Mouse (Mus musculus) liver, embryonic 14 days (tissue): Measurements from ENCODE around the gene Baiap3. TPM values are rescaled to one million over a fixed set of nuclear protein-coding genes. Genes with fewer than 3 reads are reported as not detected.

Experiments
- polyA plus RNA-seq: library from polyadenylated mRNA; depleted of rRNA; stranded (reverse); fragments of >200 nt; gene quantifications from 2 replicates; pipeline ENCODE4 v1.2.3, GENCODE M21; 2012; rRNA removed

The Baiap3 gene
- 0.23 and 0.25 TPM in 2 replicates for polyA plus RNA-seq

DNA sequence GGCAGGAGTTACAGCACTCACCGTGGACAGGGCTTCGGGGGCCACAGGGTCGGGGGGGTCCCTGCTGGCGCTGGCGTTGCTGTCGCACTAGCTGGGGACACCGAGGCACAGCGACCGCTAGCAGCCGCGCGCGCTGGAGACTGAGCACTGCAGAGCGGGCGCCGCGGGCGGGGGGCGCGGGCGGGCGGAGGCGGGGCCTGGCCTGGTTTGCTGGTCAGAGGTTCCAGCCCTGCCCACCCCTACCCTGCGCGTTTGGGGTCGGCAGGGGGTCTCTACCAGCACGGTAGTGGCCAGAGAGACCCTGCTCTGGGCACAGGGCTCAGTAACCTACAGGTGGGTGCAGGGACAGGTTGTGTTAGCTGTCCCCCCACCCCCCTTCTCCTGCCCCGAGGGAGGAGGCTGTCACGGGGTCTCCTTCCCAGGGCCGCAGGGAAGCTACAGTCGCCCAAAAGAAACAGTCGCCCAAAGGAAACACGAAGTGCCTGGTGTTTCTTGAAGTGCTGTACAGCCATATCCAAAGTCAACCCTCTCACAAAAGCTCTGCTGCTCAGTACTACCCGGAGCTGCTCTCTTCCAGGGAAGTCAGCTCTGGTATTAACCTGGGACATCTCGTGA, at the start of gene Baiap3:
TSS of gene Baiap3 (minus strand) at position 225 of the 615 bp plus-strand sequence.

DNA sequence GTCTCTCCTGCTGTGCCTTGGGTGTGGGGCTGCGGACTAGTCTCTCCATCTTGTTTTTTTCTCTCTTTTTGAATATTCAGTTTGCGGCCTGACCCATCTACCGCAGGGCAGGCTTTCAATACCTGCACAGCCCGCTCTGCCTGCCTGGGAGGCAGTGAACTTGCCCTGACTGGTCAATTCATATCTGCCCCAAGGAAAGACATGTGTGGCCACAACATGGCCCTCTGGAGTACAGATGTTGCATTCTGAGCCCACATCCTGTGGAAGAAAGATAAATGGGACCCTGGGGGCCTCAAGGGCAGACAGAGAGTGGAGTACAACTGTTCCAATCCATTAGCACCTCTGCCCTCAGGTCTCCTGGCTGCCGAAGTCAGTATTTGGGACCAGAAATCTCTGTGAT, 41.9 kb upstream of the Baiap3 start, which contains the start of gene Prss34:
TSS of gene Prss34 (plus strand) at position 301 of the 400 bp plus-strand sequence.

DNA sequence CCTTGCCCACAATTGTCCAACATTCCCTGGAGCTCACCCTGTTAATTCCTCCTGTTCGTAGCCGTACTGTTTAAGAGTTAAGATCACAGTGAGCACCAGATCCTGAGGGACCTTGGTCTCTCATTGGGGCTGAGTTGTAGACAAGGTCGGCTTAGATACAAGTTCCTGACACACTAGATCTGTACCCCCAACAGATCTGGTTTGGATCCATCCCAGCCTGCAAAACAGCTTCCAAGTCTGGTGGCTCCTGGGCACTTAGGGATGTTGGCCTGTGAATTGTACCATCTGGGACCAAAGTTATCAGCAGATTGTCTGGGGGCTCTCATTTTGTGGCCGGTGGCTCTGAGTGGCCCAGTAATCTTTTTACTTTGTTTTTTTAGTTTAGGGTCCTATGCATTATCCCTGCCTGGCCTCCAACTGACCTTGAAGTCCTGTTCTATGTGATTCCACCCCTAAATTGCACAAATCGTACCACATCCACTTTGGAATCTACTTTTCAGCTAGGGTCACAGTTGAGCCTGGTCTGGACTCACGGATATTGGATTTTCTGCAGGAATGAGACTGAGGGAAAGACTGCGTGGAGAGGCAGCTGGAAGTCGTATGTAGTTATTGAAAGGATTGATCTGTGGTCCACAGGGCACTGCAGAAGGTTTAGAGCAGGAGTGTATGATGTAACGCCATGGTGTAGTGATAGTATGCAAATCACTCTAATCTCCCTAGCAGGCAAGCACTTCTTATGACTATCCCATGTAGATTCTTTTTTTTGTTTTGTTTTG, 18.6 kb upstream of the Baiap3 start, which contains the start of gene Ube2i:
TSS of gene Ube2i (minus strand) at position 52 of the 776 bp plus-strand sequence.

GRCm38 (mm10) chr17:25239695-25240636, 16.2 kb downstream of the Baiap3 start, which contains the start of the genes Gnptg and Tsr3:
TSS of gene Gnptg (minus strand) at chr17:25240124.
TSS of gene Tsr3 (plus strand) at chr17:25240170.

Other genes starting within 250 kb of the Baiap3 start
- 7.1 and 8.3 TPM in 2 replicates for gene Cramp1l, start 240.6 kb downstream of the Baiap3 start, polyA plus RNA-seq
- gene Ift140, start 240.3 kb downstream of the Baiap3 start, polyA plus RNA-seq = 54.0 and 61.2 TPM in 2 replicates
- 2.4 and 3.1 TPM in 2 replicates for gene Tmem204, start 172.8 kb downstream of the Baiap3 start, polyA plus RNA-seq
- 7.4 and 8.8 TPM in 2 replicates for gene Telo2, start 140.4 kb downstream of the Baiap3 start, polyA plus RNA-seq
- 0.02 TPM in 1 of 2 replicates, not detected in the other for gene Ptx4, start 135.6 kb downstream of the Baiap3 start, polyA plus RNA-seq
- gene Clcn7, start 123.0 kb downstream of the Baiap3 start, polyA plus RNA-seq = 6.7 and 8.2 TPM in 2 replicates
- 0.02 and 0.03 TPM in 2 replicates for gene Ccdc154, start 93.9 kb downstream of the Baiap3 start, polyA plus RNA-seq
- gene Gm38655, start 80.9 kb downstream of the Baiap3 start, polyA plus RNA-seq = not detected in 2 replicates
- 13.3 and 13.8 TPM in 2 replicates for gene BC003965, start 71.8 kb downstream of the Baiap3 start, polyA plus RNA-seq
- 30.9 and 38.3 TPM in 2 replicates for gene Unkl, start 68.0 kb downstream of the Baiap3 start, polyA plus RNA-seq
- gene Gnptg, start 16.2 kb downstream of the Baiap3 start, polyA plus RNA-seq = 10.3 and 11.4 TPM in 2 replicates
- gene Tsr3, start 16.2 kb downstream of the Baiap3 start, polyA plus RNA-seq = 13.1 and 15.0 TPM in 2 replicates
- gene Ube2i, start 18.3 kb upstream of the Baiap3 start, polyA plus RNA-seq = 162 and 191 TPM in 2 replicates
- gene Prss34, start 42.0 kb upstream of the Baiap3 start, polyA plus RNA-seq = 0.67 and 0.69 TPM in 2 replicates
- gene Prss28, start 52.3 kb upstream of the Baiap3 start, polyA plus RNA-seq = not detected in 2 replicates
- gene Prss29, start 62.3 kb upstream of the Baiap3 start, polyA plus RNA-seq = not detected in 2 replicates
- 0.02 TPM in 1 of 2 replicates, not detected in the other for gene Tpsab1, start 89.2 kb upstream of the Baiap3 start, polyA plus RNA-seq
- gene Tpsb2, start 109.9 kb upstream of the Baiap3 start, polyA plus RNA-seq = 0.07 and 0.16 TPM in 2 replicates
- gene Tpsg1, start 112.9 kb upstream of the Baiap3 start, polyA plus RNA-seq = 0.28 and 0.70 TPM in 2 replicates
- gene Cacna1h, start 177.4 kb upstream of the Baiap3 start, polyA plus RNA-seq = 1.0 and 1.3 TPM in 2 replicates
- 0.06 TPM in 1 of 2 replicates, not detected in the other for gene Tekt4, start 198.3 kb upstream of the Baiap3 start, polyA plus RNA-seq
- gene Sstr5, start 240.9 kb upstream of the Baiap3 start, polyA plus RNA-seq = not detected in 2 replicates